Mouse (Mus musculus) spleen, adult 2 months (tissue): ENCODE results near the gene Apbb2. TPM values are rescaled to one million over a fixed set of nuclear protein-coding genes. Genes with fewer than 3 reads are reported as not detected.

Experiments
- DNase-seq, 2 experiments: peaks; one replicate each; pipeline versions ENCODE4 v3.0.0 to v3.0.0-alpha.2; 2012 to 2021; ENCODE audit warnings: low spot score in 2 of 2, low read depth in 1 of 2
- H3K27ac ChIP-seq: fragments of 200-500 bp; 2 replicates; pipeline ENCODE4 v1.5.1; 2012; ENCODE audit warnings: low read length, inconsistent platforms; ENCODE audit not compliant: insufficient read depth
- H3K27me3 ChIP-seq: fragments of 200-500 bp; 2 replicates; pipeline ENCODE4 v1.6.1; 2012; ENCODE audit warnings: mild to moderate bottlenecking, moderate library complexity, low read length, inconsistent platforms; ENCODE audit not compliant: control insufficient read depth, insufficient read depth
- H3K36me3 ChIP-seq: fragments of 200-500 bp; 2 replicates; pipeline ENCODE4 v1.6.1; 2012; ENCODE audit warnings: mild to moderate bottlenecking, low read length, inconsistent platforms; ENCODE audit not compliant: control insufficient read depth, insufficient read depth
- H3K4me1 ChIP-seq: fragments of 200-500 bp; 2 replicates; pipeline ENCODE4 v1.6.1; 2011; ENCODE audit warnings: inconsistent platforms; ENCODE audit not compliant: control insufficient read depth, insufficient read depth, insufficient read length
- H3K4me3 ChIP-seq: fragments of 200-500 bp; 2 replicates; pipeline ENCODE4 v1.5.1; 2011; ENCODE audit warnings: mild to moderate bottlenecking, inconsistent platforms; ENCODE audit not compliant: insufficient read depth, insufficient read length; ENCODE audit errors: extremely low read depth
- CTCF ChIP-seq: fragments of 200-500 bp; IDR thresholded peaks from 2 replicates; pipeline ENCODE4 v1.5.1; 2011; ENCODE audit warnings: mild to moderate bottlenecking, inconsistent platforms; ENCODE audit not compliant: insufficient read depth, insufficient read length, insufficient replicate concordance; ENCODE audit errors: extremely low read depth
- POLR2A ChIP-seq: fragments of 200-500 bp; IDR thresholded peaks from 2 replicates; pipeline ENCODE4 v1.6.1; 2011; ENCODE audit warnings: low read depth, low read length, inconsistent platforms
- WGBS: fragments of 180-500 bp; shearing (Covaris S2); methylation state at CpG from one replicate; pipeline ENCODE4 v1.1.7; 2018; 5-methylcytosine and 5-hydroxymethylcytosine counted together
- polyA plus RNA-seq: library from polyadenylated mRNA; depleted of rRNA; stranded (reverse); fragments of >200 nt; gene quantifications from 2 replicates; pipeline ENCODE4 v1.2.3, GENCODE M21; 2012

Apbb2 gene
- polyA plus RNA-seq, 1 experiment = 2.6 TPM

- H3K27ac ChIP-seq = no peak overlapping the region
Observed at GRCm38 (mm10) chr5:66496881-66497360, 121.7 kb downstream of the Apbb2 start.

DNA sequence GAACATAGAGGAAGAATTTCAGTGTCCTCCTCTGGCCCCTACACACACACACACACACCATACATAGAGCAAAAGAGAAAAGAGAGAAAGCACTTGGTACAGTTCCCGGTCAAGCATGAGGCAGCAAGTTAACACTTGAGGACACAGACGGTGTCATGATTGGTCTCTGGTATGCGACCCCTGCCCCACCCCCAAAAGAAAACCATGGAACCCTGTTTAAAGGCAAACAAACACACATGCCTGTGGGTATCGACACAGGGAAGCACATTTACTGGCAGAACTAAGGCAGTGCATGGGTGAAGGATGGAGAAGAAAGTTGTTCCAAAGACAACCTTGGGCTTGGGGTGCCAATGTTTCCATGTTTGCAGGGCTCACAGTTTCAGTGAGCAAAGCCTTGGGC is 123.9 kb downstream of the Apbb2 start:
- TF ChIP-seq CTCF (no peak), POLR2A (no peak)
- no peak for DNase-seq
- no peak overlapping the region for H3K4me3 ChIP-seq
- WGBS = 73% methylated on average over 4 of the region's 4 CpGs
- no peak overlapping the region for H3K27ac ChIP-seq
- no peaks in the 10 kb centered on the region for H3K27me3 ChIP-seq
- H3K36me3 ChIP-seq = no peaks in the 10 kb centered on the region
- peaks cover 5% of the 10 kb centered on the region; the same call in 1 of the 2 replicates for H3K4me1 ChIP-seq

More at GRCm38 (mm10) chr5:66496881-66497360, 121.7 kb downstream of the Apbb2 start:
- DNase-seq = no peak
- TF ChIP-seq POLR2A = no peak
- no peak for TF ChIP-seq CTCF
- H3K36me3 ChIP-seq = no peaks in the 10 kb centered on the region
- H3K4me1 ChIP-seq = peaks cover 5% of the 10 kb centered on the region; the same call in 1 of the 2 replicates
- no peak overlapping the region for H3K4me3 ChIP-seq
- 78% methylated on average over 4 of the region's 4 CpGs for WGBS
- H3K27me3 ChIP-seq = no peaks in the 10 kb centered on the region

DNA sequence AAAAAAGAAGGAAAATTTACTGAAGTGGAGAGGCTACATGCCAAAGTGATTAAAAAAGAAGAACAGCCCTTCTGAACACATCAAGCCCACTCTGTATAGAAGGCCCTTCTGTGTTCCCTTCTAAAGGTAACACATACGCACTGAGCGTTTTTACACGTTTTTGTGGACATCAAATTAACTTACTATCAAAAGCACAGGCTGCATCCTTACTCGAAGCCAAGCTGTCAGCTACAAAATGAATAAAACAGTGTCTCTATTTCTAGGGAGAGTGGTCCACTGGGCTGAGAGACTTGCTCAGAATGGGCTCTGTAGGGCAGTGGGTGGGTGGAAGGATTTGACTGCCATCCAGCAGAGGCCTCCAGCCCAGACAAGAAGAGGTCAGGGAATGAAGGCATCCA is 126.0 kb downstream of the Apbb2 start:
- no peaks in the 10 kb centered on the region for H3K36me3 ChIP-seq
- no peaks in the 10 kb centered on the region for H3K4me1 ChIP-seq
- H3K4me3 ChIP-seq = no peak overlapping the region
- 86% methylated on average over 4 of the region's 4 CpGs for WGBS
- TF ChIP-seq POLR2A = no peak
- no peak for TF ChIP-seq CTCF
- H3K27me3 ChIP-seq = no peaks in the 10 kb centered on the region
- no peak for DNase-seq
- no peak overlapping the region for H3K27ac ChIP-seq

GRCm38 (mm10) chr5:66491907-66492562 is 126.5 kb downstream of the Apbb2 start:
- Histone ChIP-seq H3K27me3 (no peaks in the 10 kb centered on the region), H3K4me1 (no peaks in the 10 kb centered on the region), H3K4me3 (no peak overlapping the region), H3K27ac (no peak overlapping the region), H3K36me3 (no peaks in the 10 kb centered on the region)
- WGBS = 90% methylated on average over 14 of the region's 14 CpGs
- no peak for DNase-seq
- TF ChIP-seq POLR2A (no peak), CTCF (no peak)

- Histone ChIP-seq H3K27me3 (no peaks in the 10 kb centered on the region), H3K4me1 (no peaks in the 10 kb centered on the region), H3K36me3 (no peaks in the 10 kb centered on the region), H3K4me3 (no peak overlapping the region), H3K27ac (no peak overlapping the region)
- no peak for TF ChIP-seq POLR2A
- no peak for TF ChIP-seq CTCF
- 84% methylated on average over 7 of the region's 7 CpGs for WGBS
- no peak for DNase-seq
Observed at GRCm38 (mm10) chr5:66486028-66486427, 132.6 kb downstream of the Apbb2 start.

GRCm38 (mm10) chr5:66476266-66476665 is 142.3 kb downstream of the Apbb2 start:
- Histone ChIP-seq H3K27me3 (no peaks in the 10 kb centered on the region), H3K27ac (no peak overlapping the region), H3K4me1 (no peaks in the 10 kb centered on the region), H3K4me3 (no peak overlapping the region), H3K36me3 (no peaks in the 10 kb centered on the region)
- 90% methylated on average over 10 of the region's 10 CpGs for WGBS
- DNase-seq = no peak
- TF ChIP-seq POLR2A (no peak), CTCF (no peak)

DNA sequence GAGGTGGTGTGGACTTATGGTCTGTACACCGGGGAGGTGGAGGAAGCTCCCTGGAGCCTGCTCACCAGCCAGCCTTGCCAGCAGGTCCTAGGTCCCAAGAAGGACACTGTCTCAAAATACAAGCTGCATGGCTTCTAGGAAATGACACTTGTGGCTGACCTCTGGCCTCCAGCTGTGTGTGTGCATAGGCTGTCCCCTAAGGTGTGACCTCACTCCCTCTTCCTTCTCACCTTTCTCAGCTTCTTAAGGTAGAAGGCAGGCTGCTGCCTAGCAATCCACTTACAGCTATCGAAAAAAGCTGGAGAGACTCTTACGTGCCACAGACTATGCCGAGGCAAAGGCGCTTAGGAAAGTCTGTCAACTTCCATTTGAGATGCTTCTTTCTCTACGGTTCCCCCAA is 142.8 kb downstream of the Apbb2 start:
- Histone ChIP-seq H3K4me3 (no peak overlapping the region), H3K27ac (no peak overlapping the region), H3K36me3 (no peaks in the 10 kb centered on the region), H3K4me1 (no peaks in the 10 kb centered on the region), H3K27me3 (no peaks in the 10 kb centered on the region)
- 92% methylated on average over 6 of the region's 6 CpGs for WGBS
- DNase-seq = no peak
- no peak for TF ChIP-seq CTCF
